Mouse (Mus musculus) thymus, adult 2 months (tissue): ENCODE measurements at regions not wholly inside any gene's neighbourhood (a gene's known extent, or its start where the extent isn't known, plus 50 kb on each side); places are given as distances from the start of the nearest gene placed in this dataset.

ENCODE experiments used
- DNase-seq: peaks from one replicate; pipeline ENCODE4 v3.0.0; 2021
- H3K27ac ChIP-seq: fragments of 200-500 bp; 2 replicates; pipeline ENCODE4 v1.5.1; 2012; ENCODE audit warnings: low read length, control low read depth; ENCODE audit not compliant: control insufficient read depth, insufficient read depth
- H3K27me3 ChIP-seq: fragments of 200-500 bp; 2 replicates; pipeline ENCODE4 v1.6.1; 2012; ENCODE audit warnings: mild to moderate bottlenecking, low read length, moderate library complexity, mixed read lengths; ENCODE audit not compliant: control insufficient read depth, insufficient read depth
- H3K36me3 ChIP-seq: fragments of 200-500 bp; 2 replicates; pipeline ENCODE4 v1.6.1; 2012; ENCODE audit warnings: mild to moderate bottlenecking, low read length, moderate library complexity; ENCODE audit not compliant: control insufficient read depth, insufficient read depth
- H3K4me1 ChIP-seq: fragments of 200-500 bp; replicated peaks from 2 replicates; pipeline ENCODE4 v1.6.1; 2012; ENCODE audit warnings: low read length; ENCODE audit not compliant: control insufficient read depth, insufficient read depth
- H3K4me3 ChIP-seq: fragments of 200-500 bp; 2 replicates; pipeline ENCODE4 v1.5.1; 2012; ENCODE audit warnings: mild to moderate bottlenecking, low read length, control low read depth, moderate library complexity; ENCODE audit not compliant: control insufficient read depth, insufficient read depth
- CTCF ChIP-seq: fragments of 200-500 bp; IDR thresholded peaks from 2 replicates; pipeline ENCODE4 v1.5.1; 2012; ENCODE audit warnings: mild to moderate bottlenecking, control low read depth, low read length, moderate library complexity, borderline replicate concordance; ENCODE audit not compliant: control insufficient read depth, poor library complexity, insufficient read depth; ENCODE audit errors: extremely low read depth
- POLR2A ChIP-seq: fragments of 200-500 bp; IDR thresholded peaks from 2 replicates; pipeline ENCODE4 v1.6.1; 2012; ENCODE audit warnings: mild to moderate bottlenecking, low read length, control low read depth, moderate library complexity; ENCODE audit not compliant: control insufficient read depth, poor library complexity, insufficient read depth; ENCODE audit errors: extremely low read depth
- WGBS: fragments of 180-500 bp; shearing (Covaris S2); methylation state at CpG from one replicate; pipeline ENCODE4 v1.1.7; 2018; 5-methylcytosine and 5-hydroxymethylcytosine counted together

- no peak for DNase-seq
- H3K4me3 ChIP-seq: no peak overlapping the region
- TF ChIP-seq CTCF (no peak), POLR2A (no peak)
- H3K27ac ChIP-seq: no peak overlapping the region
- H3K27me3 ChIP-seq: no peaks in the 10 kb centered on the region
- H3K36me3 ChIP-seq: no peaks in the 10 kb centered on the region
- WGBS: 97% methylated on average over 1 of the region's 1 CpGs
- no peaks in the 10 kb centered on the region for H3K4me1 ChIP-seq
Measured at GRCm38 (mm10) chr12:12432597-12432996, 170.7 kb downstream of the Fam49a start.
